Mouse (Mus musculus): ENCODE measurements around the gene Olfm4. TPM values are rescaled to one million over a fixed set of nuclear protein-coding genes. Genes with fewer than 3 reads are reported as not detected.

Gene Olfm4
- polyA plus RNA-seq, 1 experiment: not detected

- Histone ChIP-seq H3K4me3 (replicated peaks; ENCODE audit: extremely low read depth, low read depth, low read length) (no peak overlapping the region), H3K4me1 (ENCODE audit: control insufficient read depth, insufficient read depth, low read length) (no peaks in the 10 kb centered on the region)
- WGBS: 67% methylated on average over 14 of the region's 14 CpGs
- TF ChIP-seq CTCF (IDR thresholded peaks at IDR 0.05; ENCODE audit: insufficient read depth, low read length): no peak
- no peak for TF ChIP-seq POLR2A (IDR thresholded peaks at IDR 0.05; ENCODE audit: borderline replicate concordance, extremely low read depth, low read depth, low read length)
- DNase-seq: no peak
Measured at GRCm38 (mm10) chr14:79970928-79971738, 12.7 kb upstream of the Olfm4 start.

GRCm38 (mm10) chr14:79981437-79981836 is 2.4 kb upstream of the Olfm4 start:
- DNase-seq: no peak
- 77% methylated on average over 4 of the region's 4 CpGs for WGBS
- TF ChIP-seq CTCF (IDR thresholded peaks at IDR 0.05; ENCODE audit: insufficient read depth, low read length) (no peak), POLR2A (IDR thresholded peaks at IDR 0.05; ENCODE audit: borderline replicate concordance, extremely low read depth, low read depth, low read length) (no peak)
- Histone ChIP-seq H3K4me1 (ENCODE audit: control insufficient read depth, insufficient read depth, low read length) (no peaks in the 10 kb centered on the region), H3K4me3 (replicated peaks; ENCODE audit: extremely low read depth, low read depth, low read length) (no peak overlapping the region)

GRCm38 (mm10) chr14:79985137-79985670 is 1.3 kb downstream of the Olfm4 start:
- DNase-seq: no peak
- TF ChIP-seq POLR2A (IDR thresholded peaks at IDR 0.05; ENCODE audit: borderline replicate concordance, extremely low read depth, low read depth, low read length): no peak
- no peak for TF ChIP-seq CTCF (IDR thresholded peaks at IDR 0.05; ENCODE audit: insufficient read depth, low read length)
- Histone ChIP-seq H3K4me3 (replicated peaks; ENCODE audit: extremely low read depth, low read depth, low read length) (no peak overlapping the region), H3K4me1 (ENCODE audit: control insufficient read depth, insufficient read depth, low read length) (no peaks in the 10 kb centered on the region)
- WGBS: 78% methylated on average over 7 of the region's 7 CpGs

GRCm38 (mm10) chr14:79985696-79986095 is 1.8 kb downstream of the Olfm4 start:
- Histone ChIP-seq H3K4me1 (ENCODE audit: control insufficient read depth, insufficient read depth, low read length) (no peaks in the 10 kb centered on the region), H3K4me3 (replicated peaks; ENCODE audit: extremely low read depth, low read depth, low read length) (no peak overlapping the region)
- 79% methylated on average over 2 of the region's 2 CpGs for WGBS
- DNase-seq: no peak
- TF ChIP-seq CTCF (IDR thresholded peaks at IDR 0.05; ENCODE audit: insufficient read depth, low read length) (no peak), POLR2A (IDR thresholded peaks at IDR 0.05; ENCODE audit: borderline replicate concordance, extremely low read depth, low read depth, low read length) (no peak)

DNA sequence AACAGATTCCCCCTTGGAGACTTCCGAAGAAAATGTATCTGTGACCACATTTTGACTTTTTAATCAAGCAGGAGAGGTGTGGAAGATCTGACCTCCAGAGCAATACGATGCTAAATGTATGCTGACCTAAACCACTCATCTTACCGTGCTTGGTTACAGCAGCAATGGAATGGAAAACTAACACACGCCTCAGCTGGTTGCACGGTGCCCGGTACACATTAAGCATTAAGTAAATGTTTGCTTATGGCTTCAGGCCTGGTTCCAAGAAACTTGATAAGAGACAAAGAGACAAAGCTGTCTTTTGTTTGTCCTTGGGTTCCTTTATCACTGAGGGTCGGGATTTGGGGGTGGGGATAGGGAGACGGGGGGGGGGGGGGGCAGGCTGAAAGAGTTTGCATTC is 3.0 kb downstream of the Olfm4 start:
- 51% methylated on average over 8 of the region's 8 CpGs for WGBS
- DNase-seq: no peak
- Histone ChIP-seq H3K4me1 (ENCODE audit: control insufficient read depth, insufficient read depth, low read length) (no peaks in the 10 kb centered on the region), H3K4me3 (replicated peaks; ENCODE audit: extremely low read depth, low read depth, low read length) (no peak overlapping the region)
- TF ChIP-seq CTCF (IDR thresholded peaks at IDR 0.05; ENCODE audit: insufficient read depth, low read length): no peak

GRCm38 (mm10) chr14:79989785-79990184 is 5.9 kb downstream of the Olfm4 start:
- TF ChIP-seq POLR2A (IDR thresholded peaks at IDR 0.05; ENCODE audit: borderline replicate concordance, extremely low read depth, low read depth, low read length) (no peak), CTCF (IDR thresholded peaks at IDR 0.05; ENCODE audit: insufficient read depth, low read length) (no peak)
- no peak overlapping the region for H3K4me3 ChIP-seq (replicated peaks; ENCODE audit: extremely low read depth, low read depth, low read length)
- WGBS: 54% methylated on average over 4 of the region's 4 CpGs
- no peak for DNase-seq
- no peaks in the 10 kb centered on the region for H3K4me1 ChIP-seq (ENCODE audit: control insufficient read depth, insufficient read depth, low read length)

DNA sequence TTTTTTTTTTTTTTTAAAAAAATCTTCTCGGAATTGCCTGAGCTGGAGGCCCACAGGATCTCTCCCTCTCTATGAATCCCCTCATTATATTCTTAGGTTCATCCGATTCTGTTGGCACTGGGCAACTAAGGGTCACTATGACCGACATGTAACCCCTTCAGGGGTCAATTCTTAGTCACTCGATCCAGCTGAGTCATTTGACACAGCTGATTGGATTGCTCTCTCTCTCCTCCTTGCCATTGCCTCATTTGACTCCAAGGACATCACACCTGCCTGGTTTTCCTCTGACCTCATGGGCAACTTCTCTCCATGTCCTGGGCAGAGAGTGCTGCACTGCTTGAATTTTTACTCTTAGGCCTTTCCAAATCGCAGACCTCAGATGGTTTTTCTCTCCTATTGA is 6.7 kb downstream of the Olfm4 start:
- DNase-seq: no peak
- WGBS: 64% methylated on average over 5 of the region's 5 CpGs

GRCm38 (mm10) chr14:79997534-79997933 is 13.7 kb downstream of the Olfm4 start:
- 73% methylated on average over 4 of the region's 4 CpGs for WGBS
- TF ChIP-seq POLR2A (IDR thresholded peaks at IDR 0.05; ENCODE audit: borderline replicate concordance, extremely low read depth, low read depth, low read length) (no peak), CTCF (IDR thresholded peaks at IDR 0.05; ENCODE audit: insufficient read depth, low read length) (no peak)
- H3K4me3 ChIP-seq (replicated peaks; ENCODE audit: extremely low read depth, low read depth, low read length): no peak overlapping the region
- DNase-seq: no peak
- H3K4me1 ChIP-seq (ENCODE audit: control insufficient read depth, insufficient read depth, low read length): no peaks in the 10 kb centered on the region

More for the DNA sequence above, 6.7 kb downstream of the Olfm4 start:
- H3K4me1 ChIP-seq (ENCODE audit: control insufficient read depth, insufficient read depth, low read length): no peaks in the 10 kb centered on the region
- no peak overlapping the region for H3K4me3 ChIP-seq (replicated peaks; ENCODE audit: extremely low read depth, low read depth, low read length)
- TF ChIP-seq POLR2A (IDR thresholded peaks at IDR 0.05; ENCODE audit: borderline replicate concordance, extremely low read depth, low read depth, low read length) (no peak), CTCF (IDR thresholded peaks at IDR 0.05; ENCODE audit: insufficient read depth, low read length) (no peak)

GRCm38 (mm10) chr14:80000110-80000531 is 16.2 kb downstream of the Olfm4 start:
- Histone ChIP-seq H3K4me3 (replicated peaks; ENCODE audit: extremely low read depth, low read depth, low read length) (no peak overlapping the region), H3K4me1 (ENCODE audit: control insufficient read depth, insufficient read depth, low read length) (no peaks in the 10 kb centered on the region)
- 38% methylated on average over 8 of the region's 8 CpGs for WGBS
- TF ChIP-seq CTCF (IDR thresholded peaks at IDR 0.05; ENCODE audit: insufficient read depth, low read length) (no peak), POLR2A (IDR thresholded peaks at IDR 0.05; ENCODE audit: borderline replicate concordance, extremely low read depth, low read depth, low read length) (no peak)
- no peak for DNase-seq

DNA sequence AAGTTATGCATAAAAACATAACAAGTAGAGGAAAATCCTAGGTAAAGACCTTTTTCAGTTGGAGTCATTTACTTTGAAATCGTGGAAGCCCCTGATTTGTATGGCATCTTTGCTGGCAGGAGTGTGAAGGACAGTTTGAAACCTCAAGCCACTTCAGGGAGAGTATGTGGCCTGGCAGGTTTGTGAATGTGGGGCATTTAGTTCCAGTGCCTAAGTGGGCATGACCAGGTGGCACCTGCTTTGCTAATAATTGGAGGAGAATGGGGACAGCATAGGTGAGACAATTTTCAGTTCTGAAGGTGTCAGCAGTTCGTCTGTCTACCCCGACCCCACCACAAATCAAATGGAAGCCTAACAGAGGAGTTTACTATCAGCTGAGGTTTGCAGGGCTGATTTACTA is 23.8 kb downstream of the Olfm4 start:
- no peak for DNase-seq
- TF ChIP-seq POLR2A (IDR thresholded peaks at IDR 0.05; ENCODE audit: borderline replicate concordance, extremely low read depth, low read depth, low read length): no peak
- TF ChIP-seq CTCF (IDR thresholded peaks at IDR 0.05; ENCODE audit: insufficient read depth, low read length): no peak
- Histone ChIP-seq H3K4me3 (replicated peaks; ENCODE audit: extremely low read depth, low read depth, low read length) (no peak overlapping the region), H3K4me1 (ENCODE audit: control insufficient read depth, insufficient read depth, low read length) (no peaks in the 10 kb centered on the region)
- WGBS: 73% methylated on average over 3 of the region's 3 CpGs

Measured in lung, adult 2 months (tissue).